Mouse (Mus musculus) Patski (cell line): ENCODE measurements around the gene Tnxb. TPM values are rescaled to one million over a fixed set of nuclear protein-coding genes. Genes with fewer than 3 reads are reported as not detected.

Experiments used
- ATAC-seq: fragments of 100-300 bp; one replicate; pipeline ENCODE4 v1.8.0; 2021
- CTCF ChIA-PET: fragments of 350-600 bp; sonication (Branson Sonifier 250); formaldehyde crosslinking; loops from one replicate; lab custom pipeline; 2022; ENCODE audit warnings: inconsistent platforms; lab: Charles Lee
- POLR2A ChIA-PET: fragments of 350-600 bp; sonication (Branson Sonifier 250); formaldehyde crosslinking; loops from one replicate; lab custom pipeline; 2022; ENCODE audit warnings: antibody characterized with exemption, inconsistent platforms; lab: Charles Lee
- DNase-seq: peaks from one replicate; pipeline ENCODE4 v3.0.0-alpha.2; 2011; ENCODE audit warnings: low read depth, low spot score
- H3K27me3 ChIP-seq: fragments of 371-371 bp; one replicate; pipeline ENCODE4 v1.5.1; 2021
- CTCF ChIP-seq: fragments of 100-300 bp; IDR thresholded peaks from one replicate; pipeline ENCODE4 v1.5.1; 2021
- in situ Hi-C: fragments of 300-500 bp; cut with MboI; formaldehyde crosslinking; loops from 3 replicates; pipeline ENCODE4 v1.11.1; 2018; ENCODE audit warnings: low pct_unique_long_range_greater_than_20kb, mixed read lengths
- polyA plus RNA-seq: library from polyadenylated mRNA; unstranded; gene quantifications from one replicate; pipeline ENCODE4 v1.2.3, GENCODE M21; 2021

The Tnxb gene
- polyA plus RNA-seq, result 0.50 TPM

DNA sequence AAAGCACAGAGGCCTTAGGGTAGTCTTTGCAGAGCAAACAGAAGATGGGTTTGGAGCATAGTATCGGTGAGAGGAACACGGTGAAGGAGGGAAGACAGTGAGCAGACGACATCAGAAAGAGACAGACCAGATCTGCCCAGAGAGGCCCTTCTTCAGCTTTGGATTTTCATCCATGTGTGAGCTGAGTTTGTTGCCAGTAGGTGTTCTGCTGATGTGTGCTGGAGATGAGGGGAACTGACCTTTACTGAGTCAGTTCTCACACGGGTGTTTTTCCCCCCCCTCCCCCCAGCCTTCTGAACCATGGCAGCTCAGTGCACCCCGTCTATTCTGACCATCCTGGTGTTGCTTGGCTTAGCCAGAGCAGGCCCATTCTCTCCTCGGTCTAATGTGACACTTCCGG lies at the start of gene Tnxb:
Gene Tnxb (plus strand): TSS at position 301 of the 400 bp plus-strand sequence.
- peaks cover 48% of the 10 kb centered on the region for H3K27me3 ChIP-seq
- ATAC-seq, result no peak
- CTCF ChIA-PET, result no interaction called here

DNA sequence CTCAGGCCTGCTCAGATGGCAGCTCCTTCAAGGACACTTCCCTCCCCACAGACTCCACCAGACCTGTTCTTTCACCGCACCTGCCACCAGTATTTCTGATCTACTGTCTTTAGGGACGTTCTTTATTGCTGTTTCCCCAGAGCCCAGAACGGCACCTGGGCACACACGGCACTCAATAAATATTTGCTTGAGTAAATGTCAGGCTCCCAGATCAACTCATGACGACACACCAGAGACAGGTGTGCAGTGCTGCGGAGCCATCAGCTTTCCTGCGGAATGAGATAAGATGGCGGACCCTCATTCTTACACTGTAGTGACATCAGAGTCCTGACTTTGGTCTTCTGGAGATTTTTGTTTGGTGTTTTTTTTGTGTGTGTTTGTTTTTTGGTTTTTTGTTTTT lies 49.3 kb upstream of the Tnxb start:
- in situ Hi-C loops, result no loop called here
- TF ChIP-seq CTCF, result no peak
- no peaks in the 10 kb centered on the region for H3K27me3 ChIP-seq
- CTCF ChIA-PET, result no interaction called here
- DNase-seq (no peak), ATAC-seq (no peak)
- POLR2A ChIA-PET, result interaction anchor here (2.1 kb wide), 1 partner anchor 20 kb away, joined by 7 read pairs; no protein-coding TSS in a partner anchor

More for the DNA sequence above, at the start of gene Tnxb:
- in situ Hi-C loops, result no loop called here
- DNase-seq, result no peak
- no peak for TF ChIP-seq CTCF
- POLR2A ChIA-PET, result no interaction called here

DNA sequence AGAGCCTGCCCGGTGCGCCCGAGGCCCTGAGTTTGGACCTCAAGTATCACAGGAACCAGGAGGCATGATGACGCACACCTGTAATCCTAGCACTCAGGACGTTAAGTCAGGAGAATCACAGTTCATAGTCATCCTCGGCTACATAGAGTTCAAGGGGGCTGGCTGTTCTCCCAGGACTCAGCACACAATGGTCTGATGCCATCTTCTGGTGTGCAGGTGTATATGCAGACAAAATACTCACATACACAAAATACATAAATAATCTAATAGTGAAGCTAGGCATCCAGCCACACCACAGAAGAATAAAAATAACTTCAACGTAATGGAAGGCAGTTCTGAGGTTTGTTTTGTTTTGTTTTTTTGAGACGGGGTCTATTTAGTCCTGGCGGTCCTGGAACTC lies 47.2 kb upstream of the Tnxb start:
- H3K27me3 ChIP-seq, result no peaks in the 10 kb centered on the region
- no peak for ATAC-seq
- CTCF ChIA-PET, result no interaction called here
- no peak for TF ChIP-seq CTCF
- in situ Hi-C loops, result no loop called here
- POLR2A ChIA-PET, result no interaction called here
- no peak for DNase-seq

DNA sequence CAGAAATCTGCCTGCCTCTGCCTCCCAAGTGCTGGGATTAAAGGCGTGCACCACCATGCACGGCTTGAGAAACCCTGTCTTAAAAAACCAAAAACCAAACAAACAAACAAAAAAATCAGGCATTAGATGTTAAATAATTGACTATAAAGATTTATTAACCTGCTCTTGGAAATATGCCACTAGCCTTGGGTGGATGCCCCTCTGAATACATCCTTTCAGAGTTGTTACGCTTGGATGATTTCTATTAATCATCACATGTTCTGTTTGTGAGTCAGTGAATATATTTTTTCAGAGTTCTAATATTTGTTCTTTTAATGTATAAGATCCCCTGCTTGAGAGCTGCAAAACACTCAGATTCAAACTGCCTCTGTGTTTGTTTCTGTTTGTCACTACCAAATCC lies 45.4 kb upstream of the Tnxb start:
- CTCF ChIA-PET, result no interaction called here
- DNase-seq, result no peak
- no peaks in the 10 kb centered on the region for H3K27me3 ChIP-seq
- POLR2A ChIA-PET, result no interaction called here
- TF ChIP-seq CTCF, result no peak
- in situ Hi-C loops, result loop anchor here (25.0 kb wide), 1 partner anchor 512 kb away; the partner anchor contains the start of genes Apom, Bag6 and D17H6S53E
- ATAC-seq, result no peak

DNA sequence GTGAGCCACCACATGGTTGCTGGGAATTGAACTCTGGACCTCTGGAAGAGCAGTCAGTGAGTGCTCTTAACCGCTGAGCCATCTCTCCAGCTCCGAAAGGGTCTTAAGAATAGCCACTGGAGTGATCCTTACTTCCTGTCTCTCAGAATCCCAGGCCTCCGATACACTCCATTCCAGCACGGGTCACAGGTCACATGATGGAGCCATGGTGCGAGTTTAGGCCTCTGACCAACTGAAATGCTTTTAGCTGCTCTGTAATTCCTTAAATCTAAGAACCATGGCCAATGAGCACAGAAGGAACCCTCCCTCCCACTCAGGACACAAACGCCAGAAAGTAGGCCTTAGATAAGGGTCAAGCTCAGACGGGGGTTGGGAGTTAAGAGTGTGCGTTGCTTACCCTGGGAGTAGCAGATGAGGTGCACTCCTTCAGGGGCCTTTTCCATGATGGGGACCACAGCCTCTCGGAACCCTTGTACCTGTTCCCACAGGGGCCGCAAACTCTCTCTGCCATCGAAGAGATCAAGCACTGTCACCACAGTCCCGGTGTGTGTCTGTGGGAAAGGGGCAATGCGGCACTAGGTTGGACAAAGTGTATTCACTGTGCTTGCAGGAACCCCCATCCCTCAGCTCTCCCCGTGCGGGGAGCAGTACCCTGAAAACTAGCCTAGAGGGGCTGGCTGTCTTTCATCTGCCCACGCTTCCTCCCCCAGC lies 44.1 kb upstream of the Tnxb start:
- in situ Hi-C loops, result loop anchor here (25.0 kb wide), 1 partner anchor 511 kb away; the partner anchor contains the start of genes Apom, Bag6 and D17H6S53E
- no peaks in the 10 kb centered on the region for H3K27me3 ChIP-seq
- ATAC-seq, result no peak
- POLR2A ChIA-PET, result interaction anchor here (1.1 to 1.4 kb wide), 2 partner anchors 21 to 25 kb away, joined by 3 to 7 read pairs; no protein-coding TSS in a partner anchor
- no peak for DNase-seq
- CTCF ChIA-PET, result interaction anchor here (1.1 to 1.8 kb wide), 3 partner anchors 15 to 27 kb away, joined by 4 to 6 read pairs (median 5); partner anchors contain the start of gene Fkbpl
- no peak for TF ChIP-seq CTCF

DNA sequence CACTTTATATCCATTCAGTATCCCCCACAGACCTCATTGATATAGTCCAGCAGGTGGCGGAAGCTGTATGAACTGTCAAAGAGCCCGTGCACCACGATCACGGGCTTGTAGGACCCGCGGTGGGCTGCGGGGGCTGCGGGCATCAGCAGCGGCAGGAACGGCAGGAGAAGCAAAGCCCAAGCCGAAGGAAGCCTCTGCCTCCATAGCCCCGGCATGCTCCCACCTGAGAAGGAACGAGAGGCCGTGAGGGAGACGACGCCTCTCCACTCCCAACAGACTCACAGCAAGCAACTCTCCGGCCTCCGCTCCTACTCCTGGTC lies 43.6 kb upstream of the Tnxb start:
- TF ChIP-seq CTCF, result no peak
- ChIA-PET CTCF (interaction anchor here (1.1 to 1.8 kb wide), 3 partner anchors 14 to 26 kb away, joined by 4 to 6 read pairs (median 5); partner anchors contain the start of gene Fkbpl), POLR2A (interaction anchor here (1.1 to 2.0 kb wide), 3 partner anchors 13 to 25 kb away, joined by 3 to 7 read pairs (median 5); no protein-coding TSS in a partner anchor)
- DNase-seq (no peak), ATAC-seq (peak; percentile 36)
- in situ Hi-C loops, result loop anchor here (25.0 kb wide), 1 partner anchor 511 kb away; the partner anchor contains the start of genes Apom, Bag6 and D17H6S53E
- H3K27me3 ChIP-seq, result no peaks in the 10 kb centered on the region

DNA sequence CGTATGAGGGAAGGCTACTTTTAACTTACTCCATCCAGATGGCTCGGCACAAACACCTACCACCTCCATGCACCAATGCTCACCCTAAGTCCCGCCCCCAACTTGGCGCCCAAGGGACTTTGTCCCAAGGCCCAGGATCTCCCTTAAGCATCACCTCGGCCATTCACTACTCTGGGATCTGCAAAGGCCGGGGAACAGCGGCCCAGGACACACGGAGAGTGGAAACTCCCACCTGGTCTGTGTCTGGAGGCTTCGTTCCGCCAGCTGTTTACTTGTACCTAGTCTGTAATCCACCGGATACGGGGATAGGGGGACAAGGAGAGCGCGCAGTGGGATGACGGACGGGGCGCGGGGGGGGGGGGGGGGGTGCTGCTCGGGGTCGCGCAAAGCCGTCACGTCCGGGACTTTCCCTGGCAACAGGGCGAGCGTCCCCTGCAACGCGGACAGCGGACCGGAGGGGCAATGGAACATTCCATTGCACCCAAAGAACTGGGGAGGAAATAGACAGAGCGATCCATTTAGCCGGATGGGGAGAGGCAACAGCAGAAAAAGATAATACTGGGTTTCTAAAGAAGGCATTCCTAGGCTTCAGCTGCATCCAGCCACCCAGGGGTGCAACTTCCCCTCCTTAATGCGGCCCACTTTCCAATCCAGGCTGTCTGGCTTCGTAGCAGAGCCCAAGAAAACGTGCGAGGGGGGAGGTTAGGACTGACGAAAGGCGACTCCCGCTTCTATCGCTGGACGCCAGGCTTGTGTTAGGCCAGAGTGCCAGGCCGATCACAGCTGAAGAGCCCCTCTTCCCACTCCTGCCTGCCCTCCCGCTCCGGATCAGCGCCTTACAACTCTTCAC lies 43.0 kb upstream of the Tnxb start:
- in situ Hi-C loops, result loop anchor here (25.0 kb wide), 1 partner anchor 510 kb away; the partner anchor contains the start of genes Apom, Bag6 and D17H6S53E

DNA sequence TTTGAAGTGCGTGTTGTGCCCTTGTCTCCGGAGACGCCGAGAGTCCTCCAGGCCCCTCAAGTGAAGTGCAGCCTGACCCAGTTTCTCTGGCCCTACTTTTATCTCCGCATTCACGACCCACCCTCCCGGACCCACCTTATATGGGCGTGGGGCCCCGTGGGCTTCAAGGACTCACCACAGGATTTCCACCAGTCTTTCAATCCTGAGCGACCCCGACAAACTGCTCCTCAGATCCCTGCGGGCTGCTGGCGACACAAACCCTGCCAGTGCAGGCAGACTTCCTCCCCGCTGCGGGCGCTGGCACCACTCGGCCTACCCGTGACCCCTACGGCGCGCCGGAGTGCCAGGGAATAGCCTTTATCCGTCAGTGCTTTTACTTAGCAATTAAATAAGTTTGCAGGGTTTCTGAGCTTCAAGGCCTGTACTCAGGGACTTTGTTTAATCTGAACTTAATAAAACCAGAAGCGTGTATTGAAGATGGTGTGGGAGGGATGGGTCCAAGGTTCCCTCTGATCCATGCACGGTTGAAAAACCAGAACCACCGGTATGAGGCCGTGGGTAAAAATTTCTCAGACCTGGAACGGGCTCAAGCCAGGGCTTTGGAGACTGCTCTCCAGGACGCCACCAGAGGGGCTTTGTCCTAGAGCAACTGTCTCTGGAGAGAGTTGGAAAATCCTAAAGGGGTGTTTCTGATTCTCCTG lies 42.2 kb upstream of the Tnxb start, which contains the start of gene Ppt2:
Gene Ppt2 (minus strand): TSS at position 568 of the 701 bp plus-strand sequence.
- POLR2A ChIA-PET, result interaction anchor here (1.0 to 2.0 kb wide), 2 partner anchors 12 to 13 kb away, joined by 4 to 5 read pairs; no protein-coding TSS in a partner anchor
- TF ChIP-seq CTCF, result no peak
- no peaks in the 10 kb centered on the region for H3K27me3 ChIP-seq
- in situ Hi-C loops, result loop anchor here (25.0 kb wide), 1 partner anchor 509 kb away; the partner anchor contains the start of genes Apom, Bag6 and D17H6S53E
- no peak for DNase-seq
- ATAC-seq, result peak; percentile 10
- CTCF ChIA-PET, result interaction anchor here (1.3 to 1.7 kb wide), 4 partner anchors 9 to 24 kb away, joined by 3 to 4 read pairs (median 4); partner anchors contain the start of genes Agpat1, Fkbpl and Rnf5

More for the DNA sequence above, 43.0 kb upstream of the Tnxb start:
- no peaks in the 10 kb centered on the region for H3K27me3 ChIP-seq
- ATAC-seq (peak; percentile 36), DNase-seq (peak; percentile 69)
- ChIA-PET POLR2A (interaction anchor here (1.0 to 2.0 kb wide), 4 partner anchors 12 to 24 kb away, joined by 3 to 7 read pairs (median 4); no protein-coding TSS in a partner anchor), CTCF (interaction anchor here (1.1 to 1.8 kb wide), 4 partner anchors 8 to 26 kb away, joined by 3 to 6 read pairs (median 4); partner anchors contain the start of gene Fkbpl)
- no peak for TF ChIP-seq CTCF

- CTCF ChIA-PET, result interaction anchor here (1.3 to 1.7 kb wide), 4 partner anchors 9 to 25 kb away, joined by 3 to 4 read pairs (median 4); partner anchors contain the start of genes Agpat1, Fkbpl and Rnf5
- POLR2A ChIA-PET, result interaction anchor here (2.0 kb wide), 1 partner anchor 11 kb away, joined by 5 read pairs; no protein-coding TSS in a partner anchor
- DNase-seq (no peak), ATAC-seq (no peak)
- no peaks in the 10 kb centered on the region for H3K27me3 ChIP-seq
- TF ChIP-seq CTCF, result no peak
- in situ Hi-C loops, result loop anchor here (25.0 kb wide), 1 partner anchor 509 kb away; the partner anchor contains the start of genes Apom, Bag6 and D17H6S53E
Observed at GRCm38 (mm10) chr17:34628644-34628967, 41.7 kb upstream of the Tnxb start.
